Mouse (Mus musculus) gastrocnemius, postnatal 25 days (tissue): ENCODE results near the gene Acap2. TPM values are rescaled to one million over a fixed set of nuclear protein-coding genes. Genes with fewer than 3 reads are reported as not detected.

Experiments
- DNase-seq: peaks from one replicate; pipeline ENCODE4 v3.0.0; 2022
- total RNA-seq, 2 experiments: library from RNA; stranded (reverse); gene quantifications; 1 replicate in 1 of 2; 2 replicates in 1 of 2; pipeline ENCODE4 v1.2.3; 2021

Gene Acap2
- total RNA-seq, 2 experiments from 2014 or later: 8.5 to 10.8 TPM

- DNase-seq: peak; percentile 45
Observed at GRCm38 (mm10) chr16:31080573-31081051, 120.4 kb downstream of the Acap2 start.

- no peak for DNase-seq
Observed at GRCm38 (mm10) chr16:31077396-31077795, 123.6 kb downstream of the Acap2 start.

GRCm38 (mm10) chr16:31076436-31076835 is 124.6 kb downstream of the Acap2 start:
- no peak for DNase-seq

- DNase-seq: no peak
Observed at GRCm38 (mm10) chr16:31074324-31074908, 126.6 kb downstream of the Acap2 start.

GRCm38 (mm10) chr16:31071731-31072130 is 129.3 kb downstream of the Acap2 start:
- no peak for DNase-seq

- DNase-seq: peak; percentile 63
Observed at GRCm38 (mm10) chr16:31070358-31071133, 130.5 kb downstream of the Acap2 start.

- no peak for DNase-seq
Observed at GRCm38 (mm10) chr16:31069211-31070166, 131.6 kb downstream of the Acap2 start.

- no peak for DNase-seq
Observed at GRCm38 (mm10) chr16:31068280-31068679, 132.8 kb downstream of the Acap2 start.

- no peak for DNase-seq
Observed at GRCm38 (mm10) chr16:31066344-31067098, 134.5 kb downstream of the Acap2 start.

- no peak for DNase-seq
Observed at GRCm38 (mm10) chr16:31064782-31065181, 136.3 kb downstream of the Acap2 start.

- DNase-seq: no peak
Observed at GRCm38 (mm10) chr16:31062918-31063317, 138.1 kb downstream of the Acap2 start.

GRCm38 (mm10) chr16:31061246-31061880 is 139.7 kb downstream of the Acap2 start:
- peak; percentile 38 for DNase-seq

- DNase-seq: no peak
Observed at GRCm38 (mm10) chr16:31060714-31061113, 140.3 kb downstream of the Acap2 start.

GRCm38 (mm10) chr16:31060226-31060625 is 140.8 kb downstream of the Acap2 start:
- DNase-seq: no peak

GRCm38 (mm10) chr16:31059730-31060129 is 141.3 kb downstream of the Acap2 start:
- DNase-seq: no peak

- no peak for DNase-seq
Observed at GRCm38 (mm10) chr16:31052812-31053211, 148.2 kb downstream of the Acap2 start.

GRCm38 (mm10) chr16:31052177-31052726 is 148.8 kb downstream of the Acap2 start:
- no peak for DNase-seq

- DNase-seq: no peak
Observed at GRCm38 (mm10) chr16:31050701-31051100, 150.3 kb downstream of the Acap2 start.

- DNase-seq: no peak
Observed at GRCm38 (mm10) chr16:31048194-31048593, 152.9 kb downstream of the Acap2 start.

GRCm38 (mm10) chr16:31047186-31047898 is 153.7 kb downstream of the Acap2 start:
- no peak for DNase-seq
